Mouse (Mus musculus): Measurements from ENCODE around the gene Ptprn2.

Ptprn2 gene

GRCm38 (mm10) chr12:117077664-117078063 lies 592.1 kb downstream of the Ptprn2 start:
- DNase-seq: peak in 1 of 2 experiments; percentile 16

GRCm38 (mm10) chr12:117078945-117079344 lies 593.4 kb downstream of the Ptprn2 start:
- DNase-seq: no peak

DNA sequence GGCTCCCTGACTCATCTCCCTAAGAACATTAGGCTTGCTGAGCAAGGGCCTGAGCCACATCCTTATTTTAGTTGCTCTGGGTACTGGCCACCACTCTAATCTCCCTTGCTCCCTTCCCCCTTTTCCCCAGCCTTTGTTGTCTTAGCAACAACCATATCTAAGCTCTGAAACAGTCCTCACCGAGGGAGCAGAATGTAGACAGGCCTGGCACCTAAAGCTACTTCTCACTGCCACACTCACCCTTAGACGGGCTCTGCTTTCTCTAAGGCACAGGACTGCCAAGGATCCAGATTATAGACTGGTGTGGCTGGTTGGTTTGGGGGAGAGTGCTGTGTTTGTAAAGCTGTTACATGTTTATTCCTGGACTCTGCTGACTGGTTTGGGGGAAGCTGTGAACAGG lies 594.2 kb downstream of the Ptprn2 start:
- DNase-seq: no peak

- DNase-seq: no peak
These were observed 598.6 kb downstream of the Ptprn2 start for GRCm38 (mm10) chr12:117083856-117084701.

DNA sequence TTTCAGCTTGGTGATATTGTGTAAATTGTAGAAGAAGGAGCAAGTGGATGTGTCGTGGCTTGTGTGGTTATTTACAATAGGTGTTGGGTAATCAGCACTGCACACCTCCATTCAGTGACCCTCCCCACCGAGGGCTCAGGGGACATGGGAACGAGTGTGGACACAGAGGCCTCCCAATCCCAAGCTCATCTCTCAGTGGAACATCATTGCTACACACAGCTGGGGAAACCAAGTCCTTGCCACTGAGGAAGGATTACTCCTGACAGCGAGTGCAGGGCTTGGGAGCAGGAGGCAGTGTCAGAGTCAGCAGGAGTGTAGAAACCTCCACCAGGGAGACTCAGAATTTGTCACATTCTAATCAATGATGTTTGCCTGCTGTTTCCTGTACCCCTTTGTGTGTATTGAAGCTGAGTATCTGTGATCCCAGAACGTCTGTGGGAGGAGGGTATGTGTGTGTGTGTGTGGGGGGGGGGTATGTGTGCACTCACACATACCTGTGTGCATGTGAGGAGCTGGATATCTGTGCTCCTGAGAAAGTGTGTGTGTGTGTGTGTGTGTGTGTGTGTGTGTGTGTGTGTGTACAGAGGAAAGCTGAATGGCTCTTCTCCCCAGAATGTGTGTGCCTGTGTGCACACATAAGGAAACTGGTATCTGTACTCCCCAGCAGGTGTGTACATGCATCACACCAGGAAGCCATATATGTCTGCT lies 599.3 kb downstream of the Ptprn2 start:
- no peak for DNase-seq

DNA sequence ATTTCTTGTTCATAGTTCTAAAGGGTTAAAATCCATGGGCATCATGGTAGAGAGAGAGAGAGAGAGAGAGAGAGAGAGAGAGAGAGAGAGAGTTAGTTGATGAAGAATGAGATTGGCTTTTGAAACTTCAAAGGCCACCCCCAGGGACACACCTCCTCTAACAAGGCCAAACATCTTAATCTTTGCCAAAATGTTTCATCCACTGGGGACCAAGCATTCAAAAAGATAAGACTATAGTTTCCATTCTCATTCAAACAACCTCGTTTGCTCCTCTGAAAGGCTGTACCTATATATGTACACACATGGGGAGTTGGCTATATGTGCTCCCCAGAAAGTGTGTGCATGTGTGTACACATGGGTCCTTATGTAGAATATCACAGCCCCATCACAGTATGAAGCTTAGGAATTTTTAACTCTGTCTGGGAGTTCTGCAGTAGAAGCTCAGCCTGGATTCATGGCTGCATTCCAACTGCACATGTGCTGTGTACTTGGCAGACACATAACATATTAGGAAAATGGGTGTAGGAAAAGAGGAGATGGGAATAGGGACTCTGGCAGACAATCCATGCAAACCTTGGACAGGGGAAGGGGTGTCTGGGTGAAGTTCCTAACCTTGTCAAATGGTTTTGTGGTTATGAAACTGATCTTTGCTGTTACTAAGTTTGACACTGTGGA lies 600.3 kb downstream of the Ptprn2 start:
- DNase-seq: no peak

DNA sequence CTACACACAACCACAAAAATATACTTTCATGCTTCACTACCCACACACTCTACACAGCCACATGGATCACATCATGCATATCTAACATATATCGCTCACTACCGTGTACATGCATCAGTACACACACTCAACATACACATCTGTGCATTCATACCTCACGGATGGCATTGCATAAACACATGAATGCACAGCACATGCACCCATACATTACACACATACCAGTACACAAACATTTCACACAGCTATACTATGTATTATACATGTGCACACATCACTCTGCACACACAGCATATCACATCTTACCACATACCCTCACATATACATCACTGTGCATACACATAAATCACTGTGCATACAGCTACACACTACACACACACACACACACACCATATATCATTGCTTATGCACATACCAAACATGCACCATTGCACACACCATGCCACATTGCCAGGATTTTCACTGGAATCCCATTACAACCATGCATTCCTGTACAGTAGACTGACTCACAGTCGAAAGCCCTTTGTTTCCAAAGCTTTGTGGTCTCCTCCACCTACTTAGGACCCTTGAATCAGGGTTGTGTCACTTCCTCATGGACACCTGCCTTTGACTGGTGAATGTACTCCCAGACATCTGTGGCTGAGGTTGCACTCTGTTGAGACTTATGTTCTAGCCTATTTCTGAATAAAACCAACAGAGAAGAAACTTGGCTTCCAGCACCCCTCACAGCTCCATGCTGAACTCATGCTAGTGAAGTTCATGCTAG lies 607.0 kb downstream of the Ptprn2 start:
- no peak for DNase-seq

DNA sequence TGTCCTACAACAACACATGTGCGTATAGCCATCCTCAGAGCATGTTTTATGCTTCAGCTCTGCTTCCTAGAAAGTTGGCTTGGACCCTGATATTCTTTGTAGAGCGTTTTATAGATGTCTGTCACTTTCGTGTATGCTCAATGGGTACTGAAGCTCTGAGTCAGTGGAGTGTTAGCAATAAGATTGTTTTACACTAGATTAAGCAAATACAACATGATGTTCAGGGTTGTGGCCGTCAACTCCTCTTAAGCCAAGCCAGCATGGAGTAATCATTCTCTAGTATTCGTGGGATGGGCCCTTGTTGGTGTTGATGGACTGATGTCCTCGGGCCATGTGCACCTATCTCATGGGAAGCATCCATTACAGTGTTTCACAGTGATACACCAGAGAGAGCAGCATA lies 610.4 kb downstream of the Ptprn2 start:
- no peak for DNase-seq

DNA sequence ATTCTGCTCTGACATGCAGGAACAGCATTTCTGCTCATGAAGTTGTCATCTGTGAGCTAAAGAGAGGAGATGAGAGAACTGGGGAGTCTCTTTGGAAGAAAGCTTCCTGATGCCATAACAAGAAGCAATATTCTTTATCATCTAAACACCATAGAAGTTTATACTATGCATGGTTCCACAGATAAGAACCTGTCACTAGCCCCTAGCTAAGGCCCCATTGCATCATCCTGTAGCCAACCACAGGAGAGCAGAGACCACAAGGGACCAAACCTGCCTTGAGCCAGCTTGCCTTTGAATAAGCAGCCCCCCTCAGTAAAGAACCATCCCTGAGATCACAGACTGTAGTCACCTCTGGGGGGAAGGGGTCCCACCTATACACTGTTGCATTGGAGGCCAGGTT lies 612.8 kb downstream of the Ptprn2 start:
- DNase-seq: no peak

- no peak for DNase-seq
These were observed 621.2 kb downstream of the Ptprn2 start for GRCm38 (mm10) chr12:117106696-117107095.

DNA sequence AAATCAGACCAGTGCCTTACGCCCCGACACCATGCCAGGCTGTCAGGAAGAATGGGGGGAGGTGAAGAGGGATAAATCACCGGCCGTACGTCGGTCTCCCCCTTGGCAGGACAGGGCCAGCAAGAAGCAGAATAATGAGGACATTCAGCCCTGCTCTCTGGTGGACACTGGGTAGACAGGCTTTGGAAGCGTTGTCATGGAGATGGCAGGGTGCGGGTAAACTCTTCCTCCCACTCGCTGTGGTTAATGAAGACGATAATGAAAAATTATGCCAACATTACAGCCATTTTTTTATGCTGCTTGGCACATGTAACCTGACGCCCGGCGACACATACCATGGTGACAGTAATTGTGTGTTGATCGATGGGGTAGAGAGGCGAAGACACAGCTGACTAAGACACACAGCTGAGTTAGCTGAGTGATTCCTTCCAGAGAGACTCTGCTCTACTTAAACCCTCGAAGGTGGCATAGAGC lies 621.7 kb downstream of the Ptprn2 start:
- no peak for DNase-seq

GRCm38 (mm10) chr12:117115254-117115865 lies 629.8 kb downstream of the Ptprn2 start:
- DNase-seq: no peak

DNA sequence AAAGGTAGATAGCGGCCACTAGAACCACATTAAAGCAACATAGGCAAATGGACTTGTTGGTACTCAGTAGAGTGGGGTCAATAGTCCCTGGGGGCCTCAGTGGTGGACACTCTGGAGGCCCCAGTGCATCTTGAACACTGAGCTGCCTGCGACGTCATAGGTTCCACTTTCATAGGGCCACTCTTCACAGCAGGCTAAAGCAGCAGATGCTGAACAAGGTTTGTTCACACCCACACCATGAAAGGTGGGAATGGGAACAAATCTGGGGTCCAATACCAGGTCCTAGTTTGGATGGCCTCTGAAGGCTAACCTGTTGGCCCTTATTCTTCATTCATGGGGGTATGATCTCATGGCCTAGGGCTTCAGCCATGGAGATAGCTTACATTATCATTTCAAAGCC lies 641.6 kb downstream of the Ptprn2 start:
- no peak for DNase-seq

DNA sequence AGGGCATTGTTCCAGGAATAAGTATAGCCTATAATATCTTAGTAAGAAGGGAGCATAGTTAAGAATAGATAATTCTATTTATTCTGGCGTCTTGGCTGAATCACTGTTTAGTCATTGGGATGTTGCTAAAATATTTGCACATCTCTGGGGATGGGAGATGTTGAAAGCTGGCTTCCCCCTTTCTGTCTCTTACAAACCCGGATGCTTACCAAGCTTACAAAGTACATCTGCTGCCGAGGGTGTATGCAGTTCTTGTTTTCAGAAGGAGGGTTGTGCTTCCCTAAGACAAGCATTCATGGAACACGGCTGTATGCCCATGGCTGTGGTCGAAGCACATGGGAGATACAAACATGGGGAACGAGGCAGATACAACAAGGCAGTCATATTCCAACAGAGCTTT lies 642.0 kb downstream of the Ptprn2 start:
- DNase-seq: no peak

GRCm38 (mm10) chr12:117132095-117132494 lies 646.6 kb downstream of the Ptprn2 start:
- no peak for DNase-seq

GRCm38 (mm10) chr12:117135205-117135604 lies 649.7 kb downstream of the Ptprn2 start:
- no peak for DNase-seq

GRCm38 (mm10) chr12:117136472-117137010 lies 651.0 kb downstream of the Ptprn2 start:
- no peak for DNase-seq

DNA sequence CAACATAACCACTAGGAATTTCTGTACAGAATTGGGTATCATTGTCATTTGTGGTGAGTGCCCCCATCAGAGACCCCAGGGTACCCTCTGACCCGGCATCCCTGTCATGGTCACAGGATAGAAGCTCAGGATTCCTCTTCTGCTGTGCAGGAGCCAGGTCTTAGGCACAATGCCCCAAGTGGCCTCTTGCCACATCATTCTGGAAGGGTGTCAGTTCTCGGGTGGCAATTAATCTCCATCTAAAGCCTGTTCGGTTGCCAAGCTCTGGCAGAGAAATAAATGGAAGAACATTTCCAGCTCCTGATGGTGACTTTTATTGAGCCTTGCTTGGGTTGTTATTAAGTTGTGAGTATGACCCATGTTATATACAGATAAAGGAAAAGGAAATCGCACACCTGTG lies 655.4 kb downstream of the Ptprn2 start:
- DNase-seq: no peak

DNA sequence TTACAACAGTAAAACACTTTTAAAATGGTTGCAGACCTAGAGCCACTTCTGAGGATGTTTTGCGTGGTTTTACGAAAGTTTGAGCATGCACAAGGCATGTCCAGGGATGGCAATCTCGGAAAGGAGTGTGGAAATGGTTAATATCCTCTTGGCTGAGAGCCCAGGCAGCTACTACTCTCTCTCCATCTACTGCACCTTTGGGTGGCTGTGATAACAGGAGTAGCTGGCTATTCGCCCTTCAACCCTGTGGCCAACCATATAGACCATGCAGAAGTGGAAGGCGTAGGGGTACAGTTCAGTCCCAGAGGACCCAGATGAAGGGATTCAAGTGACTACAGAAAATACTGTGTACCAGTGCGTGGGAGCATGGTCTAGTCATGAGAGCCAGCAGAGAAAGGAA lies 655.9 kb downstream of the Ptprn2 start:
- no peak for DNase-seq

DNA sequence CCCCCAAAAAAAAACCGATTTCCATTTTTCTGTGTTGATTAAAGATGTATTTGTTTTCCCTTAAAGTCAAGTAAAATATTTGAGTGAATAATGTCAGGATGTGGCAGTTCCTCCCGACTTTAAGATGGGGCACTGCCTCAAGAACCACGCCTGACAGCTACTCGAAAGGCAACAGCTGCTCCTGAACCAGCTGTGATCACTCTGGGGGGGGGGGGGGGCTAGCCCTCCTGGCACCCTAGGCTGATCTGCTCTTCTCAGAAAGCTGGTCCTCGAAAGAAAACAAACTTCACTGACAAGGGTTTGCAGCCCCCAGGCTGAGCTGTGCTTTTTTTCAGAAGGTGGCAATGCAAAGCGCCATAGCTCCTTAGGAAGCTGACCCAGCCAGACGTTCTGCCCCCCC lies 663.7 kb downstream of the Ptprn2 start:
- no peak for DNase-seq

- DNase-seq: no peak
These were observed 665.3 kb downstream of the Ptprn2 start for GRCm38 (mm10) chr12:117150611-117151395.

Data from spleen, adult 18-20 months (tissue).